Mouse (Mus musculus) kidney, embryonic 15.5 days (tissue): Measurements from ENCODE around the gene Plekhh3. TPM values are rescaled to one million over a fixed set of nuclear protein-coding genes. Genes with fewer than 3 reads are reported as not detected.

ENCODE experiments used
- ATAC-seq: fragments of 200-750 bp; cut with Nextera tagmentation; replicated peaks from 2 replicates; pipeline ENCODE4 v1.8.0; 2017; ENCODE audit warnings: moderate TSS enrichment; ENCODE audit not compliant: low FRiP score
- H3K27ac ChIP-seq: fragments of 300-500 bp; sonication (generic); 2 replicates; pipeline ENCODE4 v1.5.1; 2015; ENCODE audit warnings: mild to moderate bottlenecking, inconsistent platforms
- H3K27me3 ChIP-seq: fragments of 300-500 bp; sonication (generic); 2 replicates; pipeline ENCODE4 v1.6.1; 2015; ENCODE audit warnings: inconsistent platforms
- H3K36me3 ChIP-seq: fragments of 300-500 bp; sonication (generic); 2 replicates; pipeline ENCODE4 v1.6.1; 2015; ENCODE audit warnings: inconsistent platforms
- H3K4me1 ChIP-seq: fragments of 300-500 bp; sonication (generic); 2 replicates; pipeline ENCODE4 v1.6.1; 2015; ENCODE audit warnings: inconsistent platforms
- H3K4me2 ChIP-seq: fragments of 300-500 bp; sonication (generic); 2 replicates; pipeline ENCODE4 v1.6.1; 2015; ENCODE audit warnings: moderate library complexity, mild to moderate bottlenecking, inconsistent platforms
- H3K4me3 ChIP-seq: fragments of 300-500 bp; sonication (generic); replicated peaks from 2 replicates; pipeline ENCODE4 v1.5.1; 2015; ENCODE audit warnings: mild to moderate bottlenecking, inconsistent platforms
- H3K9ac ChIP-seq: fragments of 300-500 bp; sonication (generic); 2 replicates; pipeline ENCODE4 v1.6.1; 2015; ENCODE audit warnings: mild to moderate bottlenecking, inconsistent platforms
- H3K9me3 ChIP-seq: fragments of 300-500 bp; sonication (generic); replicated peaks from 2 replicates; pipeline ENCODE4 v1.6.1; 2016; ENCODE audit warnings: inconsistent platforms
- WGBS: fragments of 180-500 bp; shearing (Covaris S2); methylation state at CpG from one replicate; pipeline ENCODE4 v1.1.7; 2015; ENCODE audit warnings: mixed read lengths; 5-methylcytosine and 5-hydroxymethylcytosine counted together
- polyA plus RNA-seq: library from polyadenylated mRNA; unstranded; fragments of >200 nt; fragmentation: Nextera tagmentation; extraction: Ambion mirVana; gene quantifications from 2 replicates; pipeline ENCODE4 v1.2.1, GENCODE M21; 2015

Plekhh3 gene
- polyA plus RNA-seq, 1 experiment from 2014 or later = 18.6 TPM

GRCm38 (mm10) chr11:101184984-101185383 lies 13.8 kb upstream of the Plekhh3 start:
- ATAC-seq = no peak
- Histone ChIP-seq H3K4me1 (peaks cover 30% of the 10 kb centered on the region), H3K4me3 (no peak overlapping the region), H3K9ac (no peak overlapping the region), H3K4me2 (no peak overlapping the region), H3K9me3 (no peaks in the 10 kb centered on the region), H3K27ac (no peak overlapping the region), H3K27me3 (no peaks in the 10 kb centered on the region), H3K36me3 (peaks cover 14% of the 10 kb centered on the region)
- 86% methylated on average over 12 of the region's 12 CpGs for WGBS

GRCm38 (mm10) chr11:101182771-101183517 lies 11.8 kb upstream of the Plekhh3 start:
- ATAC-seq = no peak
- peaks cover 14% of the 10 kb centered on the region for H3K36me3 ChIP-seq
- peaks cover 14% of the 10 kb centered on the region for H3K27me3 ChIP-seq
- no peak overlapping the region for H3K4me2 ChIP-seq
- H3K9me3 ChIP-seq = no peaks in the 10 kb centered on the region
- WGBS = 78% methylated on average over 14 of the region's 14 CpGs
- H3K4me1 ChIP-seq = peaks cover 13% of the 10 kb centered on the region
- H3K4me3 ChIP-seq = no peak overlapping the region
- no peak overlapping the region for H3K9ac ChIP-seq
- H3K27ac ChIP-seq = no peak overlapping the region

GRCm38 (mm10) chr11:101181961-101182360 lies 10.8 kb upstream of the Plekhh3 start:
- Histone ChIP-seq H3K27ac (no peak overlapping the region), H3K9me3 (no peaks in the 10 kb centered on the region), H3K27me3 (peaks cover 24% of the 10 kb centered on the region), H3K36me3 (peaks cover 13% of the 10 kb centered on the region), H3K4me2 (no peak overlapping the region), H3K9ac (no peak overlapping the region), H3K4me1 (peaks cover 21% of the 10 kb centered on the region), H3K4me3 (no peak overlapping the region)
- ATAC-seq = no peak
- WGBS = 94% methylated on average over 11 of the region's 11 CpGs

GRCm38 (mm10) chr11:101180846-101181740 lies 9.9 kb upstream of the Plekhh3 start:
- Histone ChIP-seq H3K4me1 (peaks cover 30% of the 10 kb centered on the region), H3K27ac (no peak overlapping the region), H3K27me3 (peaks cover 33% of the 10 kb centered on the region), H3K36me3 (peaks cover 5% of the 10 kb centered on the region), H3K4me3 (no peak overlapping the region), H3K9me3 (no peaks in the 10 kb centered on the region), H3K9ac (no peak overlapping the region), H3K4me2 (no peak overlapping the region)
- 44% methylated on average over 10 of the region's 10 CpGs for WGBS
- ATAC-seq = no peak

- no peak for ATAC-seq
- H3K4me1 ChIP-seq = peaks cover 37% of the 10 kb centered on the region
- H3K4me2 ChIP-seq = no peak overlapping the region
- H3K4me3 ChIP-seq = no peak overlapping the region
- H3K27me3 ChIP-seq = peaks cover 36% of the 10 kb centered on the region
- no peak overlapping the region for H3K9ac ChIP-seq
- no peaks in the 10 kb centered on the region for H3K9me3 ChIP-seq
- no peak overlapping the region for H3K27ac ChIP-seq
- H3K36me3 ChIP-seq = no peaks in the 10 kb centered on the region; the same call in 1 of the 2 replicates
- WGBS = 50% methylated on average over 17 of the region's 17 CpGs
These were observed 9.1 kb upstream of the Plekhh3 start for GRCm38 (mm10) chr11:101180261-101180660.

GRCm38 (mm10) chr11:101179306-101179705 lies 8.2 kb upstream of the Plekhh3 start:
- peaks cover 45% of the 10 kb centered on the region for H3K27me3 ChIP-seq
- no peak overlapping the region for H3K4me3 ChIP-seq
- H3K9ac ChIP-seq = no peak overlapping the region
- H3K9me3 ChIP-seq = no peaks in the 10 kb centered on the region
- no peak overlapping the region for H3K4me2 ChIP-seq
- no peak overlapping the region for H3K27ac ChIP-seq
- no peak for ATAC-seq
- H3K4me1 ChIP-seq = peaks cover 46% of the 10 kb centered on the region
- no peaks in the 10 kb centered on the region; the same call in 1 of the 2 replicates for H3K36me3 ChIP-seq
- WGBS = 79% methylated on average over 15 of the region's 15 CpGs

GRCm38 (mm10) chr11:101178061-101179058 lies 7.2 kb upstream of the Plekhh3 start:
- Histone ChIP-seq H3K9ac (no peak overlapping the region), H3K4me3 (no peak overlapping the region), H3K4me2 (0 out of 2 replicates have a peak overlapping the region, but pooled peaks have one; percentile 9), H3K27ac (no peak overlapping the region), H3K27me3 (peaks cover 47% of the 10 kb centered on the region), H3K36me3 (no peaks in the 10 kb centered on the region; the same call in 1 of the 2 replicates), H3K9me3 (no peaks in the 10 kb centered on the region), H3K4me1 (peaks cover 56% of the 10 kb centered on the region)
- WGBS = 54% methylated on average over 36 of the region's 36 CpGs
- no peak for ATAC-seq

GRCm38 (mm10) chr11:101176933-101177773 lies 6.0 kb upstream of the Plekhh3 start:
- Histone ChIP-seq H3K27me3 (peaks cover 47% of the 10 kb centered on the region), H3K9me3 (no peaks in the 10 kb centered on the region), H3K36me3 (no peaks in the 10 kb centered on the region), H3K27ac (no peak overlapping the region), H3K4me1 (peaks cover 66% of the 10 kb centered on the region), H3K4me2 (peak overlapping the region; percentile 94), H3K9ac (0 out of 2 replicates have a peak overlapping the region, but pooled peaks have one; percentile 14), H3K4me3 (peak overlapping the region; percentile 39; the same call in 1 of the 2 replicates)
- whole genome bisulfite sequencing = 27% methylated on average over 22 of the region's 22 CpGs
- ATAC-seq = no peak

- 0 out of 2 replicates have a peak overlapping the region, but pooled peaks have one; percentile 13 for H3K27ac ChIP-seq
- WGBS = 1% methylated on average over 25 of the region's 25 CpGs
- peak overlapping the region; percentile 29; the same call in 1 of the 2 replicates for H3K9ac ChIP-seq
- H3K27me3 ChIP-seq = peaks cover 47% of the 10 kb centered on the region
- H3K4me3 ChIP-seq = peak overlapping the region; percentile 39
- H3K36me3 ChIP-seq = no peaks in the 10 kb centered on the region
- no peaks in the 10 kb centered on the region for H3K9me3 ChIP-seq
- no peak for ATAC-seq
- H3K4me1 ChIP-seq = peaks cover 73% of the 10 kb centered on the region
- H3K4me2 ChIP-seq = peak overlapping the region; percentile 94
These were observed 5.1 kb upstream of the Plekhh3 start for GRCm38 (mm10) chr11:101176117-101176691.

GRCm38 (mm10) chr11:101175636-101176116 lies 4.5 kb upstream of the Plekhh3 start:
- Histone ChIP-seq H3K27ac (no peak overlapping the region), H3K9me3 (no peaks in the 10 kb centered on the region), H3K27me3 (peaks cover 47% of the 10 kb centered on the region), H3K36me3 (no peaks in the 10 kb centered on the region), H3K9ac (no peak overlapping the region), H3K4me2 (peak overlapping the region; percentile 94), H3K4me1 (peaks cover 74% of the 10 kb centered on the region), H3K4me3 (peak overlapping the region; percentile 41)
- WGBS = 10% methylated on average over 11 of the region's 11 CpGs
- ATAC-seq = no peak
